Mouse (Mus musculus): ENCODE results near the gene Tubgcp2. TPM values are rescaled to one million over a fixed set of nuclear protein-coding genes. Genes with fewer than 3 reads are reported as not detected.

The Tubgcp2 gene
- polyA plus RNA-seq (2012; rRNA removed), result 68.6 and 73.6 TPM in 2 replicates

DNA sequence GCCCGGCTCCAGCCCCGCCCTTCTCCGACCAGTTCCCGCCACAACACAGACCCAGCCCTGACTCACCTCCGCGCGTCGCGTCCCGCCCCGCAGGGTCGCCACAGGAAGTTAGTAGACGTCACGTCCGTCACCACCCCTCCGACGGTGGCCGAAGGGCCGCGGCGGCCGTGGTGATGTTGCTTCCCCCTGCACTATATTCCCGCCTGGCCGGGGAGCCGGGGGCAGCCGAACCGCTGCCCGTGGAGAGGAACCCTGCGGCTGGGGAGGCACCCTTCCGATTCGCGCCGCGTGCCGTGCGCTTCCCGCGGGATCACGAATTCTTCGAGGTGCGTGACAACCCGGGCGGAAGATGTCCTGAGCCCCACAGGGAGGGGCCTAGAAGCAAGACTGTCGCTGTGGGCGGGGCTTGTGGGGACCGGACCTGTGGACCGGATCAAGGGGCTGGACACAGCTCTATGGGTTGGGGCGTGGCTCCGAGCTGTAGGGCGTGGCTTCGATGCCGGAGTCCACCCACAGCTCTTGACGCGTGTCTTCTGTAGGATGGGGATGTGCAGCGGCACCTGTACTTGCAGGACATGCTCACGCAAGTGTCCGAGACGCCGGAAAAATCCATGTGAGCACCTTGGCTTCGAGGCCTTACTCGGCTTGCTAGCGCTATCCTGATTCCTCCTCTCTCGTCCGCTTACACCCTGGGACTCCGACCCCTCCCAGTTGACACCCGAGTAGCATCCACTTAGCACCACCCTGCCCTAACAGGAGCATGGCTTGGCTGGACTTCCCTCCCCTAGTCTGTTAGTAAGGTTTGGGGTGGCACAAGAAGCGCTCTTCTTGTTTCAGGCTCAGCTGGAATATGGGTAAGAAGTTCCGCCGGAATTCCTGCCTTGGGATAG is at the start of gene Tubgcp2, which contains the start of gene Zfp511:
TSS of gene Tubgcp2 (minus strand) at position 389 of the 890 bp plus-strand sequence.
TSS of gene Zfp511 (plus strand) at position 111 of the 890 bp plus-strand sequence.

DNA sequence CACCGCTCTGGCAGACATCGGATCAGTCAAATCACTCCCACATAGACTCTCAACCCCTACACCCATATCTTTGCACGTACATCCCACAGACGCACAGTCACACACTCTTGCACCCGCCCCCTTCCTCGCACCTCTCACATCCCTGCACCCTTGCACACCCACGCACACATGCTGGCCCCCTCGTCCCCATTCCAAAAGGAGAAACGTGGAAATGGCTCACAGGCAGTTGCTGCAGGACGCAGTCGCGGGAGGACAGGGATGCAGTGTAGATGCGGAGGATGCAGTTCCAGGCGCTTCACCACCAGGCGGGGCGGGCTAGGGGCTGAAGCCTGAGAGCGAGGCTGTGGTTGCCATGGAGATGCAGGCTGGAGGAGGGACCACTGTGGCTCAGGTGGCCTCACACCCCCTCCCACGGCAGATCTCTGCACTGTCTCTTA is 45.8 kb upstream of the Tubgcp2 start, which contains the start of gene Caly:
TSS of gene Caly (minus strand) at position 307 of the 437 bp plus-strand sequence.

GRCm38 (mm10) chr7:140048361-140049114 is 12.1 kb upstream of the Tubgcp2 start, which contains the start of gene Msx3:
TSS of gene Msx3 (minus strand) at chr7:140049089.

GRCm38 (mm10) chr7:139992406-139992805 is 44.1 kb downstream of the Tubgcp2 start, which contains the start of gene Adam8:
TSS of gene Adam8 (minus strand) at chr7:139992562.

DNA sequence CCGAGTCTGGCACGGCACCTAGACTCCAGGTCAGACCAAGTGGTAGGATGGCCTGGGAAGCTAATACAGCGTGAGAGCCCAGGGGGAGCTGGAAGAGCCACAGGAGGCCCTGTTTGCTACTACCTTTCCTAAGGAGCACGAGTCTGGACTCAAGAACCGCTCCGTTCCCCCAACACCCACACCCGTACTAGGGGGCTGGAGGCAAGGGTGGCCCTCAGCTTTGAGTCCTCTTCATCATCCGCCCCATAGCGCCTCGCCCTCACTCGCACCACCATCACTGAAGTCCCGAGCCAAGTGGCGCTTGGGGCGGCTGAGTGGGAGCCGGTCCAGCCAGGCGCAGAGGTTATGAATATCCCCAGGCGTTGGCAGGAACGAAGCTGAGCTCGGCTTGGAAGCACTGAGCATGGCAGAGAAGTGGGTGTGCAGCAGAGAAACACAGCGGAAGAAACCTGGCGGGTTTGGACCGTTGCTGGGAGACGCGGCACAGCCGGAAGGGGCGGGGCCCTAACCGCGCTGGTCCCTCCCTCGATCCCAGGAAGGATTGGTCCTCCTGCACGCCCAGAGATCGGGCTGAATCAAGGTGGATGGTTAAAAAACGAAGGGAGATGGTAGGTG is 58.1 kb downstream of the Tubgcp2 start, which contains the start of gene 6430531B16Rik:
TSS of gene 6430531B16Rik (minus strand) at position 478 of the 615 bp plus-strand sequence.

Other genes with a start within 250 kb of the Tubgcp2 start
- 5.5 and 6.4 TPM in 2 replicates for gene Adgra1, start 202.5 kb downstream of the Tubgcp2 start, polyA plus RNA-seq (2012; rRNA removed)
- gene Kndc1, start 142.0 kb downstream of the Tubgcp2 start, polyA plus RNA-seq (2012; rRNA removed), result 18.5 and 22.2 TPM in 2 replicates
- gene Utf1, start 92.9 kb downstream of the Tubgcp2 start, polyA plus RNA-seq (2012; rRNA removed), result 0.08 TPM in 1 of 2 replicates, not detected in the other
- gene 6430531B16Rik, start 57.9 kb downstream of the Tubgcp2 start, polyA plus RNA-seq (2012; rRNA removed), result 0.63 and 0.80 TPM in 2 replicates
- 10.7 and 11.6 TPM in 2 replicates for gene Adam8, start 44.1 kb downstream of the Tubgcp2 start, polyA plus RNA-seq (2012; rRNA removed)
- 80.8 and 92.4 TPM in 2 replicates for gene Zfp511, start 278 bp downstream of the Tubgcp2 start, polyA plus RNA-seq (2012; rRNA removed)
- gene Msx3, start 12.4 kb upstream of the Tubgcp2 start, polyA plus RNA-seq (2012; rRNA removed), result 1.9 and 3.0 TPM in 2 replicates
- 107 and 113 TPM in 2 replicates for gene Caly, start 45.9 kb upstream of the Tubgcp2 start, polyA plus RNA-seq (2012; rRNA removed)
- 0.20 and 0.40 TPM in 2 replicates for gene Prap1, start 56.7 kb upstream of the Tubgcp2 start, polyA plus RNA-seq (2012; rRNA removed)
- 22.9 and 26.7 TPM in 2 replicates for gene Fuom, start 65.8 kb upstream of the Tubgcp2 start, polyA plus RNA-seq (2012; rRNA removed)
- 5.2 and 6.3 TPM in 2 replicates for gene Paox, start 79.1 kb upstream of the Tubgcp2 start, polyA plus RNA-seq (2012; rRNA removed)
- 86.8 and 98.6 TPM in 2 replicates for gene Echs1, start 79.8 kb upstream of the Tubgcp2 start, polyA plus RNA-seq (2012; rRNA removed)
- gene Mtg1, start 100.9 kb upstream of the Tubgcp2 start, polyA plus RNA-seq (2012; rRNA removed), result 40.2 and 41.2 TPM in 2 replicates
- 8.6 and 9.2 TPM in 2 replicates for gene Sprn, start 118.2 kb upstream of the Tubgcp2 start, polyA plus RNA-seq (2012; rRNA removed)
- gene Olfr522, start 128.1 kb upstream of the Tubgcp2 start, polyA plus RNA-seq (2012; rRNA removed), result not detected in 2 replicates
- not detected in 2 replicates for gene Olfr523, start 136.5 kb upstream of the Tubgcp2 start, polyA plus RNA-seq (2012; rRNA removed)
- not detected in 2 replicates for gene Olfr524, start 169.3 kb upstream of the Tubgcp2 start, polyA plus RNA-seq (2012; rRNA removed)
- 0.18 TPM in 1 of 2 replicates, not detected in the other for gene Cd163l1, start 181.6 kb upstream of the Tubgcp2 start, polyA plus RNA-seq (2012; rRNA removed)
- gene 5830411N06Rik, start 210.6 kb upstream of the Tubgcp2 start, polyA plus RNA-seq (2012; rRNA removed), result not detected in 2 replicates

Data from central nervous system, embryonic 14 days (tissue).